Mouse (Mus musculus): Measurements from ENCODE around the gene AI464131.

- TF ChIP-seq GATA1 (IDR thresholded peaks at IDR 0.05; ENCODE audit: borderline replicate concordance, low read length) (no peak), FLI1 (IDR thresholded peaks at IDR 0.05; ENCODE audit: low read length) (no peak)
These were observed 38.3 kb downstream of the AI464131 start, which contains the start of the genes Kif24 and Nudt2 for GRCm38 (mm10) chr4:41464345-41465286.

Measured in megakaryocyte, embryonic 14.5 days (primary cell).